In genomic region chr8:93598613-93599121, GRCm38 (mm10) we compare ENCODE assay signal across 11 mouse cellular contexts.
DNase-seq lines count a peak whose midpoint lies in the region; ATAC-seq lines count a peak whose summit lies in the region.
"Had no signal": no experiment of that assay in that cellular context is flagged by ENCODE, and none has a peak within 500 bp of the region (broad histone marks: within the 10 kb centered on the region; RNA-seq: fewer than 3 reads in every experiment).

No protein-coding gene starts in this region.

- H3K27me3 ChIP-seq in hindbrain, embryonic 16.5 days (replicated peaks; ENCODE audit: control insufficient read depth, insufficient read depth, low read length) = no peaks in the 10 kb centered on the region
- H3K27me3 ChIP-seq in midbrain, embryonic 11.5 days (ENCODE audit: control insufficient read depth, insufficient read depth, low read length) = no peaks in the 10 kb centered on the region
- H3K27me3 ChIP-seq: embryonic facial prominence, embryonic 13.5 days had no signal

- peak overlapping the region; percentile 47 for H3K27ac ChIP-seq in hindbrain, embryonic 16.5 days (ENCODE audit: low read depth, low read length)
- H3K27ac ChIP-seq in midbrain, embryonic 11.5 days (ENCODE audit: low read depth, low read length) = no peak overlapping the region
- H3K27ac ChIP-seq: embryonic facial prominence, embryonic 13.5 days; limb, embryonic 12.5 days had no signal

- H3K9me3 ChIP-seq in hindbrain, embryonic 16.5 days (ENCODE audit: control insufficient read depth, low read length) = no peaks in the 10 kb centered on the region
- no peaks in the 10 kb centered on the region for H3K9me3 ChIP-seq in midbrain, embryonic 11.5 days (ENCODE audit: control insufficient read depth, low read length)
- H3K9me3 ChIP-seq: embryonic facial prominence, embryonic 13.5 days; limb, embryonic 12.5 days had no signal

- H3K9ac ChIP-seq in hindbrain, embryonic 16.5 days (ENCODE audit: low read depth, low read length) = no peak overlapping the region
- no peak overlapping the region for H3K9ac ChIP-seq in midbrain, embryonic 11.5 days (ENCODE audit: low read length)
- H3K9ac ChIP-seq: embryonic facial prominence, embryonic 13.5 days; limb, embryonic 12.5 days had no signal

- H3K4me2 ChIP-seq in hindbrain, embryonic 16.5 days (ENCODE audit: low read length) = no peak overlapping the region
- H3K4me2 ChIP-seq in midbrain, embryonic 11.5 days = no peak overlapping the region
- H3K4me2 ChIP-seq: embryonic facial prominence, embryonic 13.5 days; limb, embryonic 12.5 days had no signal

- H3K4me3 ChIP-seq in hindbrain, embryonic 16.5 days (ENCODE audit: low read length) = no peak overlapping the region
- no peak overlapping the region for H3K4me3 ChIP-seq in midbrain, embryonic 11.5 days (ENCODE audit: low read depth, low read length)
- H3K4me3 ChIP-seq: embryonic facial prominence, embryonic 13.5 days; limb, embryonic 12.5 days had no signal

- H3K36me3 ChIP-seq in hindbrain, embryonic 16.5 days (ENCODE audit: control insufficient read depth, insufficient read depth, low read length) = no peaks in the 10 kb centered on the region
- no peaks in the 10 kb centered on the region for H3K36me3 ChIP-seq in midbrain, embryonic 11.5 days (ENCODE audit: control insufficient read depth, insufficient read depth, low read length)
- H3K36me3 ChIP-seq: embryonic facial prominence, embryonic 13.5 days; limb, embryonic 12.5 days had no signal

- DNase-seq in kidney, adult 9 months = peak; percentile 19
- no peak for DNase-seq in kidney, adult 18-20 months
- DNase-seq in heart, adult 9 months (ENCODE audit: low spot score in 2 of 2) = peak; percentile 52 to 68
- peak; percentile 35 to 79 for DNase-seq in lung, postnatal 4 days
- no peak for DNase-seq in adrenal gland, adult 2 months
- DNase-seq in midbrain, embryonic 11.5 days (ENCODE audit: low spot score, missing footprints) = no peak
- DNase-seq in spleen, adult 12 weeks (ENCODE audit: low spot score) = no peak

- ATAC-seq in hindbrain, embryonic 16.5 days = peak; percentile 52
- ATAC-seq in midbrain, embryonic 11.5 days (ENCODE audit: low FRiP score) = no peak
- ATAC-seq: Patski had no signal

- peaks cover 13% of the 10 kb centered on the region for H3K4me1 ChIP-seq in hindbrain, embryonic 16.5 days (ENCODE audit: control insufficient read depth, insufficient read depth, low read depth, low read length)
- H3K4me1 ChIP-seq in midbrain, embryonic 11.5 days (ENCODE audit: control insufficient read depth, insufficient read depth, low read length) = 0 out of 2 replicates have a peak, but pooled peaks cover 5% of the 10 kb centered on the region
- H3K4me1 ChIP-seq: limb, embryonic 12.5 days had no signal

- WGBS in hindbrain, embryonic 16.5 days = 36% methylated on average over 11 of the region's 11 CpGs
- 63% methylated on average over 11 of the region's 11 CpGs for WGBS in midbrain, embryonic 11.5 days

Comparison
In these comparisons a context has a peak if more than half of its experiments do, and no peak if none do; other contexts are left out.
1. DNase-seq: peak in kidney, adult 9 months (single experiment), heart, adult 9 months (2 of 2) and lung, postnatal 4 days (2 of 2); none in kidney, adult 18-20 months (single experiment), adrenal gland, adult 2 months (single experiment), midbrain, embryonic 11.5 days (single experiment) and spleen, adult 12 weeks (single experiment).